ENCODE assay signal across 8 mouse cellular contexts in the genomic region with DNA sequence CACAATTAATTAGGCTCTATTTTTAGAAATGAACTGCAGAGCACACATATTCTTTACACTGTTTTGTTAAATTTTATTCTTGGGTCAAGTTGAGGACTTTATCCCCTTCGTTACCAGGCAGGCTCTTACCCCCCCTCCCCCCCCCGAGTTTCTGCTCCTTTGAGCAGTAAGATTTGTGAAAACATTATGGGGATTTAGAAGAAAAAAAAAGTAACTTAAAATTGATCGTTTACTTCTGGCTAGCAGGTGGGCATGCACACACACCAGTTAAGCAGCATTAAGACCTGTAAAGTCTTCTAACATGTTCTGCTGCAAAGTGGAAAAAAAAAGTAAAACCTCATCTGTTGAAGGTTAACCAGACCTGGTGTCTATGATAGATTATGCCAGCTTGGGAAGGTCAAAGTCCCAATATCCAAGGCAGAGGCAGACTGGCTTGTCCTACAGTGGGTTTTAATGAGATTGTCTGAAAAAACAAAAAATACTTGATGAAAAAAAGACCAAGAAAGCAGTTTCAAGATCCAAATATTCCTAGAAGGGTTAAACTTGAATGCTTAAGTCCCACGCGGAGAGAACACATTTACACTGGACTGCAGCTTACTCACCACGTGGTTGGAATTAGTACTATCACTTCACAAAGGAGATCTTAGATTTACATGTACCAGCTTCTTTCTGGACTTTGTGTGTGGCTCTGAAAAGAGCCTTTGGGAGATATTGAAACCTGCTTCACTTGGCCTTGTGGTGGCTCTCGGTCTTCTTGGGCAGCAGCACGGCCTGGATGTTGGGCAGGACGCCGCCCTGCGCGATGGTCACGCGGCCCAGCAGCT. TPM values are rescaled to one million over a fixed set of nuclear protein-coding genes. Genes with fewer than 3 reads are reported as not detected.
A peak's percentile ranks its signal among the peaks of the same experiment; 100 is the strongest.
DNase-seq lines count a peak whose midpoint lies in the region; ATAC-seq and TF ChIP-seq lines count a peak whose summit lies in the region.

No protein-coding gene starts in this region.

- peak overlapping the region; percentile 56 for H3K4me2 ChIP-seq in lung, embryonic 16.5 days (ENCODE audit: low read depth, low read length)
- peak overlapping the region; percentile 72 for H3K4me2 ChIP-seq in embryonic facial prominence, embryonic 11.5 days (ENCODE audit: low read depth, low read length)
- peak overlapping the region; percentile 48 for H3K4me2 ChIP-seq in kidney, embryonic 14.5 days (replicated peaks; ENCODE audit: low read depth, low read length)
- peak overlapping the region; percentile 50 for H3K4me2 ChIP-seq in midbrain, postnatal 0 days (ENCODE audit: low read depth, low read length, poor library complexity, severe bottlenecking)

- ATAC-seq in lung, embryonic 16.5 days (ENCODE audit: low read depth), result peak; percentile 0; the same call in 1 of the 2 replicates
- no peak for ATAC-seq in embryonic facial prominence, embryonic 11.5 days (replicated peaks; ENCODE audit: insufficient number of reproducible peaks, low FRiP score, low TSS enrichment, low read depth)
- ATAC-seq in kidney, embryonic 14.5 days (ENCODE audit: low FRiP score, low TSS enrichment), result no peak
- peak; percentile 68; the same call in 1 of the 2 replicates for ATAC-seq in midbrain, postnatal 0 days (ENCODE audit: low FRiP score)

- peak overlapping the region; percentile 81 for H3K27ac ChIP-seq in lung, embryonic 16.5 days (ENCODE audit: low read length)
- H3K27ac ChIP-seq in embryonic facial prominence, embryonic 11.5 days (replicated peaks; ENCODE audit: low read depth, low read length), result peak overlapping the region; percentile 89
- H3K27ac ChIP-seq in kidney, embryonic 14.5 days (ENCODE audit: low read depth, low read length), result peak overlapping the region; percentile 96
- no peak overlapping the region for H3K27ac ChIP-seq in midbrain, postnatal 0 days (ENCODE audit: low read depth, low read length)
- H3K27ac ChIP-seq in cerebellum, adult 2 months (ENCODE audit: insufficient read depth, low read length), result no peak overlapping the region

- TF ChIP-seq CTCF in midbrain, postnatal 0 days (IDR thresholded peaks at IDR 0.05), result no peak
- TF ChIP-seq CTCF in cerebellum, adult 2 months (IDR thresholded peaks at IDR 0.05; ENCODE audit: borderline replicate concordance, insufficient read depth, low read depth, low read length), result no peak

- no peaks in the 10 kb centered on the region for H3K9me3 ChIP-seq in lung, embryonic 16.5 days (ENCODE audit: control insufficient read depth, low read length)
- H3K9me3 ChIP-seq in embryonic facial prominence, embryonic 11.5 days (replicated peaks; ENCODE audit: control insufficient read depth, low read length), result no peaks in the 10 kb centered on the region
- no peaks in the 10 kb centered on the region for H3K9me3 ChIP-seq in kidney, embryonic 14.5 days (ENCODE audit: control insufficient read depth, low read length)
- no peaks in the 10 kb centered on the region for H3K9me3 ChIP-seq in midbrain, postnatal 0 days (ENCODE audit: low read length)

- no peaks in the 10 kb centered on the region for H3K27me3 ChIP-seq in lung, embryonic 16.5 days (ENCODE audit: control insufficient read depth, insufficient read depth, low read depth, low read length)
- H3K27me3 ChIP-seq in embryonic facial prominence, embryonic 11.5 days (ENCODE audit: control insufficient read depth, insufficient read depth, low read length), result no peaks in the 10 kb centered on the region
- no peaks in the 10 kb centered on the region for H3K27me3 ChIP-seq in kidney, embryonic 14.5 days (ENCODE audit: control insufficient read depth, insufficient read depth, low read length)
- H3K27me3 ChIP-seq in midbrain, postnatal 0 days (ENCODE audit: insufficient read depth, low read length), result no peaks in the 10 kb centered on the region
- no peaks in the 10 kb centered on the region for H3K27me3 ChIP-seq in cerebellum, adult 2 months (ENCODE audit: control insufficient read depth, insufficient read depth, low read length)

- DNase-seq in lung, adult 18-20 months, result no peak
- no peak for DNase-seq in embryonic facial prominence, embryonic 11.5 days (ENCODE audit: low spot score)
- no peak for DNase-seq in midbrain, postnatal 0 days (ENCODE audit: low spot score)
- DNase-seq in cerebellum, adult 2 months, result no peak
- DNase-seq in thymus, postnatal 36 days, result no peak
- no peak for DNase-seq in right cerebral cortex, adult 2 months (ENCODE audit: low spot score in 2 of 2)

- H3K36me3 ChIP-seq in lung, embryonic 16.5 days (ENCODE audit: control insufficient read depth, insufficient read depth, low read length), result no peaks in the 10 kb centered on the region
- H3K36me3 ChIP-seq in embryonic facial prominence, embryonic 11.5 days (replicated peaks; ENCODE audit: control insufficient read depth, insufficient read depth, low read depth, low read length), result no peaks in the 10 kb centered on the region
- no peaks in the 10 kb centered on the region for H3K36me3 ChIP-seq in kidney, embryonic 14.5 days (ENCODE audit: control insufficient read depth, insufficient read depth, low read length)
- no peaks in the 10 kb centered on the region for H3K36me3 ChIP-seq in midbrain, postnatal 0 days (ENCODE audit: insufficient read depth, low read length)

- peaks cover 17% of the 10 kb centered on the region for H3K4me1 ChIP-seq in lung, embryonic 16.5 days (replicated peaks; ENCODE audit: control insufficient read depth, insufficient read depth, low read length)
- H3K4me1 ChIP-seq in embryonic facial prominence, embryonic 11.5 days (ENCODE audit: control insufficient read depth, insufficient read depth, low read length), result no peaks in the 10 kb centered on the region
- peaks cover 4% of the 10 kb centered on the region; the same call in 1 of the 2 replicates for H3K4me1 ChIP-seq in kidney, embryonic 14.5 days (ENCODE audit: control insufficient read depth, insufficient read depth, low read length)
- peaks cover 7% of the 10 kb centered on the region; the same call in 1 of the 2 replicates for H3K4me1 ChIP-seq in midbrain, postnatal 0 days (ENCODE audit: insufficient read depth, low read length)
- no peaks in the 10 kb centered on the region for H3K4me1 ChIP-seq in cerebellum, adult 2 months (ENCODE audit: control insufficient read depth, insufficient read depth, low read length)

- peak overlapping the region; percentile 50 for H3K4me3 ChIP-seq in lung, embryonic 16.5 days (ENCODE audit: low read length)
- peak overlapping the region; percentile 46 for H3K4me3 ChIP-seq in embryonic facial prominence, embryonic 11.5 days (ENCODE audit: low read depth, low read length)
- H3K4me3 ChIP-seq in kidney, embryonic 14.5 days (ENCODE audit: low read length), result peak overlapping the region; percentile 45
- peak overlapping the region; percentile 35 for H3K4me3 ChIP-seq in midbrain, postnatal 0 days (ENCODE audit: low read depth, low read length)
- no peak overlapping the region for H3K4me3 ChIP-seq in cerebellum, adult 2 months (replicated peaks; ENCODE audit: insufficient read depth, low read depth, low read length)

- under 1% methylated on average over 14 of the region's 14 CpGs for WGBS in lung, embryonic 16.5 days
- 0% methylated on average over 12 of the region's 14 CpGs for whole genome bisulfite sequencing in embryonic facial prominence, embryonic 11.5 days
- WGBS in kidney, embryonic 14.5 days, result 3% methylated on average over 11 of the region's 14 CpGs
- WGBS in midbrain, postnatal 0 days, result under 1% methylated on average over 9 of the region's 14 CpGs
- under 1% methylated on average over 14 of the region's 14 CpGs for WGBS in cerebellum, adult 2 months

- peak overlapping the region; percentile 71 for H3K9ac ChIP-seq in lung, embryonic 16.5 days (ENCODE audit: low read length)
- H3K9ac ChIP-seq in embryonic facial prominence, embryonic 11.5 days (replicated peaks; ENCODE audit: low read length), result peak overlapping the region; percentile 77
- H3K9ac ChIP-seq in kidney, embryonic 14.5 days (ENCODE audit: low read depth, low read length), result peak overlapping the region; percentile 67
- 0 out of 2 replicates have a peak overlapping the region, but pooled peaks have one; percentile 13 for H3K9ac ChIP-seq in midbrain, postnatal 0 days (replicated peaks; ENCODE audit: low read length, poor library complexity, severe bottlenecking)

- no peak for TF ChIP-seq POLR2A in cerebellum, adult 2 months (IDR thresholded peaks at IDR 0.05; ENCODE audit: borderline replicate concordance, insufficient read depth, low read length)

RNA-seq across cellular contexts. Expression of a gene that starts 0.7 kb away (rescaled TPM):
- polyA plus RNA-seq in lung, embryonic 16.5 days (2015; fragmentation: Nextera tagmentation; extraction: Ambion mirVana), result 2.3 and 15.3 TPM in 2 replicates
- polyA plus RNA-seq in embryonic facial prominence, embryonic 11.5 days (2014; fragmentation: Nextera tagmentation; extraction: Ambion mirVana), result 4.2 and 20.5 TPM in 2 replicates
- 8.6 and 14.9 TPM in 2 replicates for polyA plus RNA-seq in kidney, embryonic 14.5 days (2014; fragmentation: Nextera tagmentation; extraction: Ambion mirVana)
- 4.5 and 62.6 TPM in 2 replicates for total RNA-seq in midbrain, postnatal 0 days (2014; rRNA removed)
- polyA plus RNA-seq in midbrain, postnatal 0 days (2015; fragmentation: Nextera tagmentation; extraction: Ambion mirVana), result 6.9 TPM in 1 of 2 replicates, not detected in the other
- not detected in 2 replicates for polyA plus RNA-seq in cerebellum, adult 2 months (2012; rRNA removed)

RNA-seq across cellular contexts. Expression of a gene that starts 1.0 kb away (rescaled TPM):
- polyA plus RNA-seq in lung, embryonic 16.5 days (2015; fragmentation: Nextera tagmentation; extraction: Ambion mirVana), result 6.6 and 7.3 TPM in 2 replicates
- 15.9 and 24.3 TPM in 2 replicates for polyA plus RNA-seq in embryonic facial prominence, embryonic 11.5 days (2014; fragmentation: Nextera tagmentation; extraction: Ambion mirVana)
- 14.1 and 26.0 TPM in 2 replicates for polyA plus RNA-seq in kidney, embryonic 14.5 days (2014; fragmentation: Nextera tagmentation; extraction: Ambion mirVana)
- 112 and 321 TPM in 2 replicates for total RNA-seq in midbrain, postnatal 0 days (2014; rRNA removed)
- not detected in 2 replicates for polyA plus RNA-seq in midbrain, postnatal 0 days (2015; fragmentation: Nextera tagmentation; extraction: Ambion mirVana)
- polyA plus RNA-seq in cerebellum, adult 2 months (2012; rRNA removed), result 0.34 TPM in 1 of 2 replicates, not detected in the other

RNA-seq across cellular contexts. Expression of a gene that starts 6.5 kb away (rescaled TPM):
- 23.6 and 24.3 TPM in 2 replicates for polyA plus RNA-seq in lung, embryonic 16.5 days (2015; fragmentation: Nextera tagmentation; extraction: Ambion mirVana)
- 31.9 and 34.5 TPM in 2 replicates for polyA plus RNA-seq in embryonic facial prominence, embryonic 11.5 days (2014; fragmentation: Nextera tagmentation; extraction: Ambion mirVana)
- 33.2 and 38.0 TPM in 2 replicates for polyA plus RNA-seq in kidney, embryonic 14.5 days (2014; fragmentation: Nextera tagmentation; extraction: Ambion mirVana)
- 10.0 and 19.2 TPM in 2 replicates for total RNA-seq in midbrain, postnatal 0 days (2014; rRNA removed)
- polyA plus RNA-seq in midbrain, postnatal 0 days (2015; fragmentation: Nextera tagmentation; extraction: Ambion mirVana), result 2.2 and 2.5 TPM in 2 replicates
- 8.8 and 9.8 TPM in 2 replicates for polyA plus RNA-seq in cerebellum, adult 2 months (2012; rRNA removed)

RNA-seq across cellular contexts. Expression of a gene that starts 8.1 kb away (rescaled TPM):
- polyA plus RNA-seq in lung, embryonic 16.5 days (2015; fragmentation: Nextera tagmentation; extraction: Ambion mirVana), result 36.8 and 53.7 TPM in 2 replicates
- polyA plus RNA-seq in embryonic facial prominence, embryonic 11.5 days (2014; fragmentation: Nextera tagmentation; extraction: Ambion mirVana), result 99.8 and 102 TPM in 2 replicates
- 81.2 and 125 TPM in 2 replicates for polyA plus RNA-seq in kidney, embryonic 14.5 days (2014; fragmentation: Nextera tagmentation; extraction: Ambion mirVana)
- 84.2 and 252 TPM in 2 replicates for total RNA-seq in midbrain, postnatal 0 days (2014; rRNA removed)
- polyA plus RNA-seq in midbrain, postnatal 0 days (2015; fragmentation: Nextera tagmentation; extraction: Ambion mirVana), result 2.5 TPM in 1 of 2 replicates, not detected in the other
- polyA plus RNA-seq in cerebellum, adult 2 months (2012; rRNA removed), result 0.60 and 1.1 TPM in 2 replicates

RNA-seq across cellular contexts. Expression of a gene that starts 8.4 kb away (rescaled TPM):
- polyA plus RNA-seq in lung, embryonic 16.5 days (2015; fragmentation: Nextera tagmentation; extraction: Ambion mirVana), result 12.9 and 16.4 TPM in 2 replicates
- 14.2 and 16.0 TPM in 2 replicates for polyA plus RNA-seq in embryonic facial prominence, embryonic 11.5 days (2014; fragmentation: Nextera tagmentation; extraction: Ambion mirVana)
- polyA plus RNA-seq in kidney, embryonic 14.5 days (2014; fragmentation: Nextera tagmentation; extraction: Ambion mirVana), result 18.7 and 33.9 TPM in 2 replicates
- total RNA-seq in midbrain, postnatal 0 days (2014; rRNA removed), result 161 and 335 TPM in 2 replicates
- 2.7 and 3.2 TPM in 2 replicates for polyA plus RNA-seq in midbrain, postnatal 0 days (2015; fragmentation: Nextera tagmentation; extraction: Ambion mirVana)
- 0.97 and 1.5 TPM in 2 replicates for polyA plus RNA-seq in cerebellum, adult 2 months (2012; rRNA removed)

Comparison
In these comparisons a context has a peak if more than half of its experiments do, and no peak if none do; other contexts are left out.
1. ATAC-seq: peak in lung, embryonic 16.5 days (single experiment) and midbrain, postnatal 0 days (single experiment); none in embryonic facial prominence, embryonic 11.5 days (single experiment) and kidney, embryonic 14.5 days (single experiment).
2. H3K27ac ChIP-seq: peak in lung, embryonic 16.5 days (single experiment), embryonic facial prominence, embryonic 11.5 days (single experiment) and kidney, embryonic 14.5 days (single experiment); none in midbrain, postnatal 0 days (single experiment) and cerebellum, adult 2 months (single experiment).
3. H3K9ac ChIP-seq: peak in every context shown above with its lines; median percentile 77 in embryonic facial prominence, embryonic 11.5 days; 71 in lung, embryonic 16.5 days; 67 in kidney, embryonic 14.5 days; 13 in midbrain, postnatal 0 days.
4. Peak in every context shown above with its lines, with median percentiles within 50 percentile points of each other: H3K4me2 ChIP-seq.